Mouse (Mus musculus) liver, embryonic 15.5 days (tissue): ENCODE measurements around the gene Reps1. TPM values are rescaled to one million over a fixed set of nuclear protein-coding genes. Genes with fewer than 3 reads are reported as not detected.
"Not testable (repeated sequence)": the region's sequence is repeated elsewhere in the genome, so short reads cannot be mapped to it uniquely, and the experiment has no call there.

Experiments used
- ATAC-seq: fragments of 200-750 bp; cut with Nextera tagmentation; 2 replicates; pipeline ENCODE4 v1.8.0; 2017; ENCODE audit warnings: moderate number of reproducible peaks, mild to moderate bottlenecking, moderate library complexity; ENCODE audit not compliant: insufficient read depth
- H3K27ac ChIP-seq: fragments of 300-500 bp; sonication (generic); replicated peaks from 2 replicates; pipeline ENCODE4 v1.5.1; 2015; ENCODE audit warnings: mild to moderate bottlenecking, inconsistent platforms
- H3K27me3 ChIP-seq: fragments of 300-500 bp; sonication (generic); 2 replicates; pipeline ENCODE4 v1.6.1; 2015; ENCODE audit warnings: mild to moderate bottlenecking, inconsistent platforms
- H3K36me3 ChIP-seq: fragments of 300-500 bp; sonication (generic); replicated peaks from 2 replicates; pipeline ENCODE4 v1.6.1; 2015; ENCODE audit warnings: moderate library complexity, mild to moderate bottlenecking, inconsistent platforms
- H3K4me1 ChIP-seq: fragments of 300-500 bp; sonication (generic); replicated peaks from 2 replicates; pipeline ENCODE4 v1.6.1; 2015; ENCODE audit warnings: inconsistent platforms
- H3K4me2 ChIP-seq: fragments of 300-500 bp; sonication (generic); 2 replicates; pipeline ENCODE4 v1.6.1; 2015; ENCODE audit warnings: moderate library complexity, mild to moderate bottlenecking, inconsistent platforms
- H3K4me3 ChIP-seq: fragments of 300-500 bp; sonication (generic); replicated peaks from 2 replicates; pipeline ENCODE4 v1.5.1; 2015; ENCODE audit warnings: mild to moderate bottlenecking, inconsistent platforms
- H3K9ac ChIP-seq: fragments of 300-500 bp; sonication (generic); 2 replicates; pipeline ENCODE4 v1.6.1; 2015; ENCODE audit warnings: moderate library complexity, mild to moderate bottlenecking, inconsistent platforms
- H3K9me3 ChIP-seq: fragments of 300-500 bp; sonication (generic); replicated peaks from 2 replicates; pipeline ENCODE4 v1.6.1; 2016; ENCODE audit warnings: inconsistent platforms
- WGBS: fragments of 180-500 bp; shearing (Covaris S2); methylation state at CpG from one replicate; pipeline ENCODE4 v1.1.7; 2015; ENCODE audit warnings: mixed read lengths; ENCODE audit not compliant: insufficient replicate concordance; 5-methylcytosine and 5-hydroxymethylcytosine counted together
- polyA plus RNA-seq: library from polyadenylated mRNA; unstranded; fragments of >200 nt; fragmentation: Nextera tagmentation; extraction: Ambion mirVana; gene quantifications from 2 replicates; pipeline ENCODE4 v1.2.1, GENCODE M21; 2015

Gene Reps1
- polyA plus RNA-seq, 1 experiment from 2014 or later, result 4.7 TPM

- Histone ChIP-seq H3K9me3 (no peaks in the 10 kb centered on the region), H3K9ac (no peak overlapping the region), H3K27me3 (no peaks in the 10 kb centered on the region), H3K27ac (no peak overlapping the region), H3K4me3 (no peak overlapping the region), H3K4me2 (no peak overlapping the region), H3K4me1 (no peaks in the 10 kb centered on the region), H3K36me3 (peaks cover 16% of the 10 kb centered on the region)
- ATAC-seq, result no peak
Observed at GRCm38 (mm10) chr10:18090691-18091090, 35.0 kb downstream of the Reps1 start.

- Histone ChIP-seq H3K4me3 (no peak overlapping the region), H3K27ac (no peak overlapping the region), H3K36me3 (peaks cover 5% of the 10 kb centered on the region; the same call in 1 of the 2 replicates), H3K9me3 (no peaks in the 10 kb centered on the region), H3K9ac (no peak overlapping the region), H3K4me2 (no peak overlapping the region), H3K4me1 (no peaks in the 10 kb centered on the region), H3K27me3 (no peaks in the 10 kb centered on the region)
- WGBS, result 64% methylated on average over 5 of the region's 5 CpGs
- ATAC-seq, result no peak
Observed at GRCm38 (mm10) chr10:18102166-18102565, 46.5 kb downstream of the Reps1 start.

- no peak overlapping the region for H3K4me3 ChIP-seq
- H3K4me2 ChIP-seq, result no peak overlapping the region
- 79% methylated on average over 5 of the region's 5 CpGs for WGBS
- H3K9ac ChIP-seq, result no peak overlapping the region
- H3K9me3 ChIP-seq, result no peaks in the 10 kb centered on the region
- no peak for ATAC-seq
- no peaks in the 10 kb centered on the region for H3K27me3 ChIP-seq
- no peaks in the 10 kb centered on the region for H3K4me1 ChIP-seq
- H3K36me3 ChIP-seq, result peaks cover 11% of the 10 kb centered on the region
- no peak overlapping the region for H3K27ac ChIP-seq
Observed at GRCm38 (mm10) chr10:18107471-18107870, 51.8 kb downstream of the Reps1 start.

GRCm38 (mm10) chr10:18110940-18111339 lies 55.3 kb downstream of the Reps1 start:
- H3K27me3 ChIP-seq, result no peaks in the 10 kb centered on the region
- peaks cover 8% of the 10 kb centered on the region; the same call in 1 of the 2 replicates for H3K36me3 ChIP-seq
- no peak overlapping the region for H3K27ac ChIP-seq
- H3K9ac ChIP-seq, result no peak overlapping the region
- no peak overlapping the region for H3K4me2 ChIP-seq
- H3K4me3 ChIP-seq, result no peak overlapping the region
- no peaks in the 10 kb centered on the region for H3K9me3 ChIP-seq
- ATAC-seq, result no peak
- no peaks in the 10 kb centered on the region for H3K4me1 ChIP-seq

- Histone ChIP-seq H3K36me3 (peaks cover 9% of the 10 kb centered on the region; the same call in 1 of the 2 replicates), H3K4me1 (no peaks in the 10 kb centered on the region), H3K4me2 (no peak overlapping the region), H3K27me3 (no peaks in the 10 kb centered on the region), H3K9ac (no peak overlapping the region), H3K9me3 (no peaks in the 10 kb centered on the region), H3K27ac (no peak overlapping the region), H3K4me3 (no peak overlapping the region)
- no peak for ATAC-seq
- 66% methylated on average over 10 of the region's 10 CpGs for WGBS
Observed at GRCm38 (mm10) chr10:18113473-18114093, 57.9 kb downstream of the Reps1 start.

GRCm38 (mm10) chr10:18118336-18118735 lies 62.7 kb downstream of the Reps1 start:
- WGBS, result 85% methylated on average over 8 of the region's 8 CpGs
- peaks cover 45% of the 10 kb centered on the region for H3K36me3 ChIP-seq
- ATAC-seq, result no peak
- no peaks in the 10 kb centered on the region for H3K9me3 ChIP-seq
- H3K4me2 ChIP-seq, result no peak overlapping the region
- no peak overlapping the region for H3K27ac ChIP-seq
- H3K9ac ChIP-seq, result no peak overlapping the region
- no peak overlapping the region for H3K4me3 ChIP-seq
- H3K27me3 ChIP-seq, result no peaks in the 10 kb centered on the region
- no peaks in the 10 kb centered on the region for H3K4me1 ChIP-seq

- no peaks in the 10 kb centered on the region for H3K27me3 ChIP-seq
- H3K4me2 ChIP-seq, result no peak overlapping the region
- H3K4me3 ChIP-seq, result no peak overlapping the region
- 77% methylated on average over 5 of the region's 5 CpGs for WGBS
- no peak for ATAC-seq
- 0 out of 2 replicates have a peak, but pooled peaks cover 3% of the 10 kb centered on the region for H3K36me3 ChIP-seq
- H3K9ac ChIP-seq, result no peak overlapping the region
- H3K27ac ChIP-seq, result no peak overlapping the region
- no peaks in the 10 kb centered on the region for H3K9me3 ChIP-seq
- H3K4me1 ChIP-seq, result no peaks in the 10 kb centered on the region
Observed at GRCm38 (mm10) chr10:18130276-18130675, 74.6 kb downstream of the Reps1 start.

GRCm38 (mm10) chr10:18131666-18132650 lies 76.3 kb downstream of the Reps1 start:
- WGBS, result 62% methylated on average over 10 of the region's 10 CpGs
- no peak overlapping the region for H3K27ac ChIP-seq
- ATAC-seq, result no peak

GRCm38 (mm10) chr10:18138853-18139503 lies 83.3 kb downstream of the Reps1 start:
- not testable (repeated sequence) for H3K27ac ChIP-seq, H3K9ac ChIP-seq, H3K9me3 ChIP-seq, H3K36me3 ChIP-seq, H3K27me3 ChIP-seq, H3K4me1 ChIP-seq
- 59% methylated on average over 17 of the region's 26 CpGs for WGBS
- peak overlapping the region; percentile 36 for H3K4me2 ChIP-seq
- peak; percentile 42; the same call in 1 of the 2 replicates for ATAC-seq
- H3K4me3 ChIP-seq, result peak overlapping the region; percentile 36

More at GRCm38 (mm10) chr10:18131666-18132650, 76.3 kb downstream of the Reps1 start:
- 0 out of 2 replicates have a peak, but pooled peaks cover 2% of the 10 kb centered on the region for H3K36me3 ChIP-seq
- H3K4me2 ChIP-seq, result no peak overlapping the region
- H3K9ac ChIP-seq, result no peak overlapping the region
- no peaks in the 10 kb centered on the region for H3K4me1 ChIP-seq
- H3K9me3 ChIP-seq, result no peaks in the 10 kb centered on the region
- no peak overlapping the region for H3K4me3 ChIP-seq
- no peaks in the 10 kb centered on the region for H3K27me3 ChIP-seq

- no peak for ATAC-seq
Observed at GRCm38 (mm10) chr10:18139615-18140014, 84.0 kb downstream of the Reps1 start.

GRCm38 (mm10) chr10:18141389-18141788 lies 85.7 kb downstream of the Reps1 start:
- H3K27ac ChIP-seq, result no peak overlapping the region
- H3K4me1 ChIP-seq, result no peaks in the 10 kb centered on the region
- no peak overlapping the region for H3K4me3 ChIP-seq
- no peaks in the 10 kb centered on the region for H3K27me3 ChIP-seq
- 72% methylated on average over 2 of the region's 2 CpGs for WGBS
- H3K4me2 ChIP-seq, result no peak overlapping the region
- no peaks in the 10 kb centered on the region for H3K36me3 ChIP-seq
- no peak overlapping the region for H3K9ac ChIP-seq
- ATAC-seq, result no peak
- H3K9me3 ChIP-seq, result no peaks in the 10 kb centered on the region

More at GRCm38 (mm10) chr10:18139615-18140014, 84.0 kb downstream of the Reps1 start:
- no peak overlapping the region for H3K27ac ChIP-seq
- H3K9ac ChIP-seq, result no peak overlapping the region
- no peaks in the 10 kb centered on the region for H3K9me3 ChIP-seq
- H3K36me3 ChIP-seq, result no peaks in the 10 kb centered on the region
- no peaks in the 10 kb centered on the region for H3K27me3 ChIP-seq
- H3K4me3 ChIP-seq, result peak overlapping the region; percentile 36
- no peaks in the 10 kb centered on the region for H3K4me1 ChIP-seq
- peak overlapping the region; percentile 36 for H3K4me2 ChIP-seq
- WGBS, result 63% methylated on average over 5 of the region's 5 CpGs
